Mouse (Mus musculus): ENCODE data around the gene Hbb-bh2. TPM values are rescaled to one million over a fixed set of nuclear protein-coding genes. Genes with fewer than 3 reads are reported as not detected.

Hbb-bh2 gene
- polyA plus RNA-seq (2012; rRNA removed) = not detected in 2 replicates

GRCm38 (mm10) chr7:103840268-103840667, at the start of gene Hbb-bh2:
Gene Hbb-bh2 (minus strand): TSS chr7:103840520.
- no peak within 1 kb of the TSS for H3K4me3 ChIP-seq (ENCODE audit: insufficient read depth, low read length)
- no peaks in the 10 kb centered on the region for H3K4me1 ChIP-seq (ENCODE audit: control insufficient read depth, insufficient read depth, low read length)
- H3K27ac ChIP-seq (ENCODE audit: insufficient read depth, low read length) = no peak within 1 kb of the TSS
- TF ChIP-seq CTCF (IDR thresholded peaks at IDR 0.05; ENCODE audit: extremely low read depth, insufficient read depth, low read length) (no peak), POLR2A (IDR thresholded peaks at IDR 0.05; ENCODE audit: extremely low read depth, insufficient read depth, low read length) (no peak)

- Histone ChIP-seq H3K27ac (ENCODE audit: insufficient read depth, low read length) (no peak within 1 kb of the TSS), H3K4me3 (ENCODE audit: insufficient read depth, low read length) (no peak within 1 kb of the TSS), H3K4me1 (ENCODE audit: control insufficient read depth, insufficient read depth, low read length) (no peaks in the 10 kb centered on the region)
- TF ChIP-seq CTCF (IDR thresholded peaks at IDR 0.05; ENCODE audit: extremely low read depth, insufficient read depth, low read length) = no peak
- no peak for TF ChIP-seq POLR2A (IDR thresholded peaks at IDR 0.05; ENCODE audit: extremely low read depth, insufficient read depth, low read length)
These were observed 45.8 kb upstream of the Hbb-bh2 start, which contains the start of gene Olfr66 for GRCm38 (mm10) chr7:103886152-103886551. Gene Olfr66 (minus strand): TSS chr7:103886252.

GRCm38 (mm10) chr7:103877093-103877492, 36.8 kb upstream of the Hbb-bh2 start:
- H3K27ac ChIP-seq (ENCODE audit: insufficient read depth, low read length) = no peak overlapping the region
- H3K4me3 ChIP-seq (ENCODE audit: insufficient read depth, low read length) = no peak overlapping the region
- TF ChIP-seq CTCF (IDR thresholded peaks at IDR 0.05; ENCODE audit: extremely low read depth, insufficient read depth, low read length) (no peak), POLR2A (IDR thresholded peaks at IDR 0.05; ENCODE audit: extremely low read depth, insufficient read depth, low read length) (no peak)
- H3K4me1 ChIP-seq (ENCODE audit: control insufficient read depth, insufficient read depth, low read length) = no peaks in the 10 kb centered on the region

- Histone ChIP-seq H3K27ac (ENCODE audit: insufficient read depth, low read length) (no peak overlapping the region), H3K4me1 (ENCODE audit: control insufficient read depth, insufficient read depth, low read length) (no peaks in the 10 kb centered on the region), H3K4me3 (ENCODE audit: insufficient read depth, low read length) (no peak overlapping the region)
- 0 out of 2 replicates have a peak, but pooled peaks have one; percentile 1 for TF ChIP-seq CTCF (IDR thresholded peaks at IDR 0.05; ENCODE audit: extremely low read depth, insufficient read depth, low read length)
- TF ChIP-seq POLR2A (IDR thresholded peaks at IDR 0.05; ENCODE audit: extremely low read depth, insufficient read depth, low read length) = no peak
These were observed 34.1 kb upstream of the Hbb-bh2 start for GRCm38 (mm10) chr7:103874451-103874850.

GRCm38 (mm10) chr7:103873064-103873463, 32.7 kb upstream of the Hbb-bh2 start:
- Histone ChIP-seq H3K4me1 (ENCODE audit: control insufficient read depth, insufficient read depth, low read length) (no peaks in the 10 kb centered on the region), H3K27ac (ENCODE audit: insufficient read depth, low read length) (no peak overlapping the region), H3K4me3 (ENCODE audit: insufficient read depth, low read length) (no peak overlapping the region)
- TF ChIP-seq POLR2A (IDR thresholded peaks at IDR 0.05; ENCODE audit: extremely low read depth, insufficient read depth, low read length) (no peak), CTCF (IDR thresholded peaks at IDR 0.05; ENCODE audit: extremely low read depth, insufficient read depth, low read length) (no peak)

- TF ChIP-seq POLR2A (IDR thresholded peaks at IDR 0.05; ENCODE audit: extremely low read depth, insufficient read depth, low read length) (no peak), CTCF (IDR thresholded peaks at IDR 0.05; ENCODE audit: extremely low read depth, insufficient read depth, low read length) (no peak)
- Histone ChIP-seq H3K27ac (ENCODE audit: insufficient read depth, low read length) (no peak overlapping the region), H3K4me3 (ENCODE audit: insufficient read depth, low read length) (no peak overlapping the region), H3K4me1 (ENCODE audit: control insufficient read depth, insufficient read depth, low read length) (no peaks in the 10 kb centered on the region)
These were observed 30.3 kb upstream of the Hbb-bh2 start for GRCm38 (mm10) chr7:103870667-103871066.

GRCm38 (mm10) chr7:103865716-103866115, 25.4 kb upstream of the Hbb-bh2 start:
- TF ChIP-seq CTCF (IDR thresholded peaks at IDR 0.05; ENCODE audit: extremely low read depth, insufficient read depth, low read length) (no peak), POLR2A (IDR thresholded peaks at IDR 0.05; ENCODE audit: extremely low read depth, insufficient read depth, low read length) (no peak)
- H3K4me1 ChIP-seq (ENCODE audit: control insufficient read depth, insufficient read depth, low read length) = no peaks in the 10 kb centered on the region
- H3K4me3 ChIP-seq (ENCODE audit: insufficient read depth, low read length) = no peak overlapping the region
- H3K27ac ChIP-seq (ENCODE audit: insufficient read depth, low read length) = no peak overlapping the region

- H3K4me1 ChIP-seq (ENCODE audit: control insufficient read depth, insufficient read depth, low read length) = no peaks in the 10 kb centered on the region
- TF ChIP-seq POLR2A (IDR thresholded peaks at IDR 0.05; ENCODE audit: extremely low read depth, insufficient read depth, low read length) (no peak), CTCF (IDR thresholded peaks at IDR 0.05; ENCODE audit: extremely low read depth, insufficient read depth, low read length) (no peak)
- H3K27ac ChIP-seq (ENCODE audit: insufficient read depth, low read length) = no peak overlapping the region
- H3K4me3 ChIP-seq (ENCODE audit: insufficient read depth, low read length) = no peak overlapping the region
These were observed 21.2 kb upstream of the Hbb-bh2 start for GRCm38 (mm10) chr7:103861531-103861930.

GRCm38 (mm10) chr7:103860855-103861254, 20.5 kb upstream of the Hbb-bh2 start:
- TF ChIP-seq POLR2A (IDR thresholded peaks at IDR 0.05; ENCODE audit: extremely low read depth, insufficient read depth, low read length) = no peak
- no peak for TF ChIP-seq CTCF (IDR thresholded peaks at IDR 0.05; ENCODE audit: extremely low read depth, insufficient read depth, low read length)
- no peak overlapping the region for H3K27ac ChIP-seq (ENCODE audit: insufficient read depth, low read length)
- no peaks in the 10 kb centered on the region for H3K4me1 ChIP-seq (ENCODE audit: control insufficient read depth, insufficient read depth, low read length)
- no peak overlapping the region for H3K4me3 ChIP-seq (ENCODE audit: insufficient read depth, low read length)

- no peak for TF ChIP-seq POLR2A (IDR thresholded peaks at IDR 0.05; ENCODE audit: extremely low read depth, insufficient read depth, low read length)
- TF ChIP-seq CTCF (IDR thresholded peaks at IDR 0.05; ENCODE audit: extremely low read depth, insufficient read depth, low read length) = no peak
- Histone ChIP-seq H3K4me1 (ENCODE audit: control insufficient read depth, insufficient read depth, low read length) (no peaks in the 10 kb centered on the region), H3K27ac (ENCODE audit: insufficient read depth, low read length) (no peak overlapping the region), H3K4me3 (ENCODE audit: insufficient read depth, low read length) (no peak overlapping the region)
These were observed 18.8 kb upstream of the Hbb-bh2 start for GRCm38 (mm10) chr7:103859076-103859475.
